Mouse (Mus musculus) lung, postnatal 0 days (tissue): ENCODE results near the gene Gm43191.

Experiments used
- CTCF ChIP-seq: IDR thresholded peaks from 2 replicates; pipeline ENCODE4 v1.5.1; 2016; ENCODE audit warnings: antibody characterized with exemption, mild to moderate bottlenecking
- EP300 ChIP-seq: IDR thresholded peaks from 2 replicates; pipeline ENCODE4 v1.6.1; 2016; ENCODE audit warnings: antibody characterized with exemption, mild to moderate bottlenecking, control low read depth

DNA sequence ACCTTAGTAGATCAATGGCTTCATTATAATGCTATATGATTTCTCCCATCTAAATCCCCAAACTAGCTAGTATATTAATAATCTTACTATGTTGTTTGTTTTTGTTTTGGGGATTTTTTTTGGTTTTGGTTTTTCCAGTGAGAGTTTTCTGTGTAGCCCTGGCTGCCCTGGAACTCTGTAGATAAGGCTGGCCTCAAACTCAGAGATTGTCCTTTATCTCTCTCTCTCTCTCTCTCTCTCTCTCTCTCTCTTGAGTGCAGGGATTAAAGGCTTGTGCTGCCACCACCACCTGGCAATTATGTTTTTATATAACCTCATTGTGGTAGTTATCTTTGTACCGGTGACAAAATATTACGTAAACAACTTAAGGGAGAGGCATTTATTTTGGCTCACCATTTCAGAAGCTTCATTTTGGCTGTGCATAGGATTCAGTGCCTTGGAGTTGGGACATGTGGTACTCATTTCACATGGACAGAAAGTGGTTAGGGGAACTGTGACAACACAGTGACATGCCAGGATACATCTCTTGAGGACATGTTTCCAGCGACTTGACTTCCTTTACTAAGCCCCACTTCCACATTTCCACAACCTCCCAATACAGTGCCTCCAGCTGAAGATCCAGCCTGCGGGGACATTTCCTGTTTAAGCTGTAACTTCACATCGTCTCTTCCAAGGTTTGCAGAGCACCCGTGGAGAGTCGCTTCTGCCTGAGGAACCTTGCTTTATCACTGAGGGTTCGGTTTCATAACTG lies 65.6 kb downstream of the Gm43191 start:
- TF ChIP-seq CTCF (no peak), EP300 (no peak)
